Mouse (Mus musculus): ENCODE data around the gene Nphp4.

The Nphp4 gene

DNA sequence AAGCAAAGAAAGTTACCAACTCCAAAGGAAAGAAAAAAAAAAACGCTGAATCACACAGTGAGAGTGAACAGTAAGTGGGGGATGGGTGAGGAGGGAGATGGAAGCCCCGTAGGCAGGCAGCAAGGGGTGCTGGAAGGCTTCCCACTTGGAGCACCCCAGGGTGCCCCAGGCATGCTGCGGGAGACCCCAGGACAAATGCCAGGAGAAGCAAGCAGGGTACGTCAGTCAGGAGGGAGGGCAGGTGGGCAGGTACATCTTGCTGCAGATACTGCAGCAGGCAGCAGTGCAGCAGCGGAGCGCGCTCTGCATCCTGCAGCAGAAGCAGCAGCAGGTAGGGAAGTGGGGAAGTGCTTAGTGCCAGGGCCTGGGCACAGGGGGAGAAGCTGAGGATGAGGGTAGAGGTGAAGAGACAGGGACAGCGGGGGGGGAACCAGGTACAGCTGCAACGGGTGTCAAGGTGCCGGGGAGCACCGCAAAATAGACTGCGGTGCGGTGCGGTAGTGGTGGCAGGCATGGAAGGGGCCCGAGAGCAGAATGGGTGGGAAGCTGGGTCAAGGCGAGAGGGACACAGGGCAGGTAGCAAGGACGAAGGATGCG is at the start of gene Nphp4:
Gene Nphp4 (plus strand): TSS at position 280 of the 597 bp plus-strand sequence.
- DNase-seq (ENCODE audit: low spot score) = no peak

DNA sequence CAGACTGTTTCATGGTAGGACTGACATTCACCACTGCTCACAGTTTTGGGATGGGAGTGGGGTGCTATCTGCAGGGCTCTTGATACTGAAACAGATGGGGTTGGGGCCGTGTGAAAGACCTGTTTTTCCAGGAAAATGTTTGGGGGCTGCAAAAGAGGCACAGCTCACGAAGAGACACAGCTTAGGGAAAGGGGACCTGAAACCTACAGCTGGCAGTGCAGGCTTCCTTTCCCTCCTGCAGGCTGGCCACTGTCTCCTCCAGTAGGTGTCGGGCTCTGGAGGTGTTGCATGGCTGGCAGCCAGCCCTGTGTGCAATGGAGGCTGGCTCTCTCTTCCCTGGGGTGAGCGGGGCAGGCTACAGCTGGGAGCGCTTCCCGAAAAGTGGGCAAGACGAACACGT is 48.2 kb upstream of the Nphp4 start:
- DNase-seq (ENCODE audit: low spot score) = no peak

DNA sequence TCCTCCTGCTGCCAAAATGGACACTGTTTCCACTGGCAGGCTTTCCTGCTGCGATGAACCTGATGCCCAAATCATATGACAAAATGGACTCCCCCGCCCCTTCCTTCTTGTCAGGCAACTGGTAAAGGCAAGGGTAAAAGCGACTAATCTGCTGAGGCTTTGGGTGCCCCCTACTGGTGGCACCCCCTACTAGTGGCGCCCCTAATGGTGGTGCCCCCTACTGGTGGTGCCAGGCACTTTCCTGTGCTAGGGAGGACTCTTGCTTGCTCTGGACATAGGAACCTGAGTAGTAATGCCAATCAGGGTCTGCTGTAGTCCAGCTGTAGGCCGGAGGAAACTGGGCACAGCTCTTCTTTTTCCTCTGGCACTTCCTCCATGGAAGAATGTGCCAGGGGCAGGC is 44.2 kb upstream of the Nphp4 start:
- DNase-seq (ENCODE audit: low spot score) = peak; percentile 51

DNA sequence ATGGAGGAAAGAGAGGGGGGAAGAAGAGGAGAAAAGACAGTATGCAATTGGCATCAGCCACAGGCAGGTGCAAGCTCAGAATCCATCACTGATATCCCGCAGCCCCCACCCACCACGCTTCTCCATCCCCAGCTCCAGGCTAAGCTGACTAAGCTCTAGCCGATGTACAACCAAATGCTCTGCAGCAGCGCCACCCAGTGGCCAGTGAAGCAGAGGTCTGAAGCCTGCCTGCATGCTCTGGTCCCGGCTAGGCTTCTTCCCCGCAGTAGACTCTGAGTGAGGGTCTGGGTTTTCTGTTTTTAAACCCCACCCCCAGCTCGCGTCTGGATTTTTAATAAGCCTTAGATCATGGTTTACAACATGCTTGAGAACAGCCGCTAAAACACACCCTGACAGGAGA is 41.7 kb upstream of the Nphp4 start:
- DNase-seq (ENCODE audit: low spot score) = peak; percentile 89

DNA sequence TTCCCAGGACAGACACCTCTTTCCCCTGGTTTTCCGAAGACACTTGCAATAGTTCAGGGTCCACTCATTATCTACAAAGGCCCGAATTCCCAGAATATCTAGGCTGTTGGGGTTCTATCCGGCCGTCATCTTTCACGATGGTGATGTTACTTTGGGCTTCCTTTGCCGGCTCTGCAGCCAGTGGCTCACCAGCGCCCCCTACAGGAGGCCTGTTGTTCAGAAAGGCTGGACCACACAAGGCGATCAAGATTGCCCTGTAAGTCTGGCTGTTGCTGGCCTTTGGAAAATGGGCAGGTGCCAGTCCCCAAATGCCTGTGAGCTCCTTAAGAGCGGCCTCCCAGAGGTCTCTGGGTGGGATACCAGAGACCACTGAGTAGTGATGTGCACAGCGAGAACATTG is 41.3 kb upstream of the Nphp4 start:
- DNase-seq (ENCODE audit: low spot score) = peak; percentile 55

DNA sequence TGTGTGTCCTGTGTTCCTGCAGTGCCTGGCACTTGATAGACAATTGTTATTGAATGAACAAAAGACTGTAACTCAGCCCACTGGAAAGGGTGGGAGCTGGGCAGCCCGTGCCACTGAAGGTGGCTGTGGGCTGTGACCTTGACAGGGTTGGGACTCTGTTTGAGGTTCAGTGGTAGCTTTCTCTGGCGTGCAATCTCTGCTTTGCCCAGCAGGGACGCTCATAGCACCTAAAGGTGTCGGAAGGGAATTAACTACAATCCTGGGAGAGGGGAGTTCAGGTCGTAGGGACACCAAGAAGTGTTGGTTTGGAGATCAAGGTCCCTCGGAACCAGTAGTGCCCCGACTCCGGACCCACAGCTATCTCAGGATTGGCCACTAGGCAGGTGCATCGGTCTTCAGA is 35.6 kb upstream of the Nphp4 start:
- no peak for DNase-seq (ENCODE audit: low spot score)

DNA sequence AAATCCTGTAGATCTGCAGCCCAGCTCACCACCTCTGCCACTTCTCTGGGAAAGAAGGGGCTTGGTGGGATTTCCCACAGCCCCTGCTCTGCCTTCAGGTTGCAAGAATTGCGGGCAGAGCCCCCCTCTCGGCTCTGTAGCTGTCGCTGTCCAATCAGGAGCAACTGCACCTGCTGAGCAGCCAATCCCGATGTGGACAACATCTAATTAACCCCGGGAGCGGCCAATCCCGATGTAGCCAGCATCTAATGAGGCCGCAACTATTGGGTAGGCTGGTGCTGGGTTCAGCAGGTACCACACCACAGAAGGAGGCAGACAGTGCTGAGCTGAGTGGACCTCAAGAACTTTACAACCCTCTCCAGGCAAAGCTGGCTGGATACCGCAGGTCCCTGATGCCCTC is 35.0 kb upstream of the Nphp4 start:
- DNase-seq (ENCODE audit: low spot score) = no peak

DNA sequence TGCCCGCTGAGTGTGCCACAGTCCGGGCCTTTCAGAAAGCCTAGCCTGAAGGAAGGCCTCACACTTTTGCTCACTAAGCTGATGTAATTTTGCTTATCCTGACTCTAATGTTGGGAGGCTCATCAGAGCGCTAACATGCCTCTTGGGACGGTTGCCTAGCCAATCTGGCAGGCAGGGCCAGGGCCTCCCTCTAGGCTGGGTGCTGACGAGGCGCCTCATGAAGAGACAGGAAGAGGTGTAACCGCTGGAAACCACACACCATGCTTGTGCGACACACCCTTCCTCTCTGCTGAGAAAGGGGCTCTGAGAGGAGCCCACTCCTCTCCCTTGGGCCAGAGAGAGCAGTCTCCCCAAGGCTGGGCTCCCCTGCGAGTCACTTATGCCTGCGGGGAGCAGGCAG is 30.3 kb upstream of the Nphp4 start:
- DNase-seq (ENCODE audit: low spot score) = peak; percentile 7

DNA sequence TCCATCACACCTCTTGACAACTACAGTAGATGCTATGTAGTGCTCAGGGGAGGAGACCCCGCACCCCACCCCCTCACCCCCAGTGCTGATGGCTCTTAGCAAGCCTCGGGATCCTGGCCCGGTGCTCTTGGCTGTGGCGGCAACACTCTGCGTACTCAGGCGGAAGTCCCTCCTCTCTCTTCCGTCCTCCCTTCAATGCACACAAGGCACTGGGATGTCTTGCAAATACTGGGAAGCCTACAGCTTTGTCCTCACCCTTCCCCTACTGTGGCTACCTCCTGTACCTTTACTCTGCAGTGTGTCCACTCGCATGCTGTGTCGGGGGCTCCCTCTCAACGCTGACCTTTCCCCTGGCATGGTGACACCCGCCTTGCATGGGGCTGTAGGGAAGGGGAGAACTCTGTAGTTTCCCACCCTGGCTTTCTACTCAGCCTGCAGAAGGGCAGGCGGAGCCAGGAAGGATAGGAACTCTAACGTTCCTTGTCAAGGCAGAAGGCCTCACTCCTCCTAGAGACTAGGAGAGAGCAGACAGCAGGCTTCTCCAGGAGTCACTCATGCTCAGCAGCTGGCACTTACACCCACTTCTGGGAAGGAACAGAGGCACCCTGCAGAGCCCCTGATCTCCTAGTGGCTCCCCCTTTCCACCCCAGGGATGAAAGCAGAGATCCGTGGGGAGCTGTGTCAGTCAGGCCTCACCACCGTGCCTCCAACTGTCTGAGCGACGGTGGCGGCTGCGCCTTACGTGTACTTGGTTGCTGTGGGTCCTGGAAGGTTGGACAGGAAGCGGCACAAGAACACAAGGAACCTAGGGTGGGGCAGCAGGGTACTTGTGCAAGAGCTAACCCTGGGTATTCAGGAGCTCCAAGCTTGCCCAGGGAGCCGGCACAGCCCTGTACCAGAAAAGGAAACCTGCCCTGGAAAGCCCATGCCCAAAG is 28.5 kb upstream of the Nphp4 start:
- DNase-seq (ENCODE audit: low spot score) = no peak

DNA sequence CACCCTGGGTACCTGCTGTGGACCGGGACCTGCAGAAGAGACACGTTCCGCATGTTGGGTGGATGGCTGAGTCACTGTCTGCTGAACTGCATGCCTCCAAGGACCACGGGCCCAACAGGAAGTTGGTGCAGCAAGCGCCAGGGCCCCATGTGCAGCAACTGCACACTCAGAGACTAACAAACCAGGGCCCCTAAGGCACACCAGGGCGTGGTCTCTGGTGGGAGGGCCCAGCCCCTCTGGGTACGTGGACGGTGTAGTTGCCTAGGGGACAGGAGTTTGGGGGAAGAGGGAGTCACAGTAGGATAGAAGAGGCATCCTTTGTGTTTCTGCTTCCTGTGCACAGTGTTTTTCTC is 27.9 kb upstream of the Nphp4 start:
- no peak for DNase-seq (ENCODE audit: low spot score)

DNA sequence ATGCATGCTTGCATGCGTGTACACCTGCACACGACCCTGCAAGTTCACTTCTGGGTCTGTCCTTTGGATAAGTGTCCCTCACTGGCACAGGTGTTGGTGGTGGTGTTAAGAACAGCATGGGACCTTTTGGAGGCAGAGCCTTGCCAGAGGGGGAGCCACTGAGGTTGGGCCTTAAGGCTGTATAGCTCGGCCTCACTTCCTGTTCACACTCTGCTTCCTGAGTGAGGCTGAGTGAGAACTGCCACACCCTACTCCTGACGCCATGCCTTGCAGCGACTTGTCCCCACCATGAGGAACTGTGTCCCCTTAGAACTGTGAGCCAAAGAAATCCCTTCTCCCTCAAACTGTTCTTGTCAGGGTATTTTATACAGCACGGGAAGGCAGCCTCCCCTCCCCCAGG is 25.1 kb upstream of the Nphp4 start:
- DNase-seq (ENCODE audit: low spot score) = no peak

DNA sequence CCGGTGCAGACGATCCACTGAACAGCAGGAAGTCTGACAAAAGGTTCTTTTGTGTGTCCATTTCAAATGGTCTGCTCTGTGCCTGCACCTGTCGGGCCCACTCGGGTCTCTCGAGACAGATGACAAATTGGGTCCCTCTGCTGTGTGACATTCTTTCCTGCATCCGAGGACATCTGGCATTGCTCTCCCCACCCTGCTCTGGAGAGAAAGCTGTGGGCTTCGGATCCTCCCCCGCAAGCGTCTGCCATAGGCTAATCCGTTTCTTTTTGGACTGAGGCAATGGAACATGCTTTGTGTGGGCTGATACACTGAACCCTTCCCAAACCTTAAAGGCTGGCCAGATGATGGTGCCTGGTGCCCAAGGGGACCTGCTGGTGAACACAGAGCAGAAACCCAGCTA is 23.4 kb upstream of the Nphp4 start:
- no peak for DNase-seq (ENCODE audit: low spot score)

DNA sequence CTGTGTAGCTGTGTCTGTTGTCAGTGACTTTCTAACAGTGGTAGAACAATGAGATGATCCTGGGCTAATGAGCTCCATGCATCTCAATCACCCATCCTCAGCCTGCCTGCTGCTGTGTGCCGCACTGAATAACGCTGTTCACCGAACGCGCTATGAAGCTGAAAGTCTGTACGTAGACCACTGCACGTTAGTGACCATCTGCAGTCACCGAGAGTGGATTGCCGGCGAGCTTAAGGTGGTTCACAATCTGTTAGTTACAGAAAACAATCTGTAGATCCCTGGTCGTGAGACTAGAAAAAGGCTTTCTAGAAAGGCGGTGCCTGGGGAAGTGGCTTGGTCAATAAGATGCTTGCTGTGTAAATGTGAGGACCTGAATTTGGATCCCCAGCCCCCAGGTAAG is 22.4 kb upstream of the Nphp4 start:
- DNase-seq (ENCODE audit: low spot score) = no peak

DNA sequence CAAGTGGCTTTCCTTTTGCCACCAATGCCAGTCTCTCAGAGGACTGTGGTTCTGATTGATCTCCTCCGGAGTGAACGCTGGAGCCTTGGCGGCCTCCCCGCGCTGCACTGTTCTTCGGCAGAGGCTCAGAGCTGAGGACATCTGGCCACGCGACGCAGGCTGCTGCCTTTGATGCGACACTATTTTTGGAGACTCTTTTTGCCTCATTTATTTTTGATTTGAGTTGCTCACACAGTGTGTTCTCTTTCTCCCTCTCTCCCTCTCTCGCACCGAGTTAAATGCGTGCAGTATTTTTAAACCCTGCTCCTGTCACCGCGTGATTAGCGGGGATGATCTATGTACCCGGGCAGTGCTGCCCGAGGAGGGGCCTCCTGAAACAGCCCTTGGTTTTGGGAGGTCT is 19.9 kb upstream of the Nphp4 start:
- no peak for DNase-seq (ENCODE audit: low spot score)

DNA sequence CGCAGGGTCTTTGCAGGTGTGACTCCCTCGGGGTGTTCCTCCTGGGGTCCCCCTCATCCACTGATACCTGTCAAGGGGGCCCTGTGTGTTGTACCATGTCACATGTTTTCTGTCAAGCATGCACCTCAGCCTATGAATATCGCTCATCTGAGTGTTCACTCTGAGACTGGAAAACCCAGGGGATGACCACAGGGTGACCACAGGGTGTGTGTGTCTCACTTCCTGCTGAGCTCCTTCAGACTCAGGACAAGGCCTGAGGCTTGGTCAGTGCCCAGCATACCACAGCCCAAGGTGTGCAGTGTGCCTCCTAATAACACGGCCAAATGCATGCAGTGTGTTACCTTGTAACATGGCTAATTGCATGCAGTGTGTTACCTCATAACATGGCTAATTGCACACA is 18.8 kb upstream of the Nphp4 start:
- DNase-seq (ENCODE audit: low spot score) = no peak

DNA sequence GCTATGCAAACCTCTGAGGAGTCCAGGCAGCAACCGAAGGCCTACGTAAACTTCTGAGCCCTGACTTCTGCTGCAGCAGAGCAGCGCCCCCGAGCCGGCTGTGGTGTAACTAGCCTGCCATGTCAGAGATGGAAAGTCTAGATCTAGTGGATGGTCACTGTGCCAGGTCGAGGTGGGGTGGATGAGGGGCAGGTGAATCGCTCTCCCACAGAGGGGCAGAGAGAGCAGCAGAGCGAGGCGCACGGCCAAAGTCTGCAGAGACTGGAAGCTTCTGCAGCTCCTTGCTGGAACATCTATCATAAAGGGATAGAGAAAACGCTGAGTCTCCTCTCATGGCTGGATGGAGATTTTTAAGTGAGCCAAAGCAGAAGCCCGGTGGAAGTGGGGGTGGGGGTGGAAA is 14.0 kb upstream of the Nphp4 start:
- no peak for DNase-seq (ENCODE audit: low spot score)

DNA sequence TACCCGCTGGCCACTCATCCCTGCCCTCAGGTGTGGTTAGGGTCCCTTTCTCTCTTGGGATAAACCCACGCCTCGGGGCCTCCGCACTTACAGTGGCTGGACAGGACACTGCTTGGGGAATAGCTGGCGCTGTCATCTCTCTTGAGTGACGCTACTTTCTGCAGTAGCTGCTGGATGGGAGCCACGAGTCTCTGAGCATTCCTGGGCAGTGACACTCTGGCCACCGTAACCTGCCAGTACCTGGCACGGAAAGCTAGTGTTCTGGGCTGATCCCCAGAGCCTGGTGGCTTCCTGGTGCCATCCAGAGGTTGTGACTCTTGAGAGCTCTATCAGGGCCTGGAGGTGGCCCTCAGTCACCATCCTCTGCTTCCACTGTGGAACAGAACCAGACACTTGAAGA is 13.4 kb upstream of the Nphp4 start:
- no peak for DNase-seq (ENCODE audit: low spot score)

DNA sequence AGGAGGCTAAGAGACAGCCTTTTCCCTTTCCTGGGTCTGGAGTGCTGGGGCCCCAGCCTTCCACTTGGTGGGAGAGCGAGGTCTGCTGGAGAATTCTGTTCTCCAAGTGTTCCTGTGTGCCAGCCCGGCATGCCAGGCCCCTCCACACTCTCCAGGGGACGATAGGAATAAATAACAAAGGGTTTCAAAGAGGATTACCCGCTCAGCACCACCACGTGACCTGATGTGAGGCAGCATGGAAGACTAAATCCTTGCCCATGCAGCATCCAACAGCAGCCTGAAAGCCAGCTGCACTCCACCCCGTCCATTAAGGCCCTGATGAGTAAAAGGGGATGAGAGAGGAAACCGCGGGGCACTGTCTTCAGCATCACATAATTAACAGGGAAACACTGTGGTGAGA is 11.4 kb upstream of the Nphp4 start:
- no peak for DNase-seq (ENCODE audit: low spot score)

DNA sequence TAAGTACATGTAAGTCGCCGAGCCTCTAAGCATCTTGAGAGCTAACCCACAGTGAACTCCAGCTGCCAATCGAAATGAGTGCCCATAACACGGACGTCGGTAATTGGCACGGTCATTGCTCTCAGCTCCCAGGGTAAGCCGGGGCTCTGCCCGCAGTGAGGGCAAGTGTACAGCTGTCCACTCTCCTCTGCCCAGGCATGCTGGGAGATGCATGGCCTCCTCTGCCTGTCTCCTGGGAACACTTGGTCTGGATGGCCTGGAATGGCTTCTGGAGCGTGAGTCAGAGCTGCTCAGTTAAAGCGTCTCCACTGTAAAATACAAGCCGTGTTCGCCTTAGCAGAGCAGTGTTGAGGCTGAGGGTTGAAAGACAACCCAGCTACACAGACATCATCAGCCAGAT is 9.9 kb upstream of the Nphp4 start:
- DNase-seq (ENCODE audit: low spot score) = no peak

DNA sequence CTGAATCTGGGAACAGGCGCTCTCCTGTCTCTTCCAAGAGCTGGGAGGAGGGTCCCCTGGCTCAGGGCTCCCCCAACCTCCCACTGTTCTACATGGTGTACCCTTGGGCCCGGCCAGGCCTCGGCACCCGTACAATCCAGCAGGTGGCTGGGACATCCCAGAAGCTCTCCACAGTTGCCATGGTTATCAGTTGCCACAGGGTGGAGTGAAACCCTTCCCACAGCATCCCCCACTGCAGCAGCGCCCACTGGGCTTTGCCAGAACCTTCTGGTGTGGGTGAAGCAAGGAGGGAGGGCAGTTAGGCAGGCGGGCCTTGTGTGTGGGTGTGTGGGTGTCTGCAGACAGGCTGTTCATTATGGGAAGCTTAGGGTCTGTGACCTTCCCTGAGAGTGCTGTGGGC is 8.6 kb upstream of the Nphp4 start:
- no peak for DNase-seq (ENCODE audit: low spot score)

DNA sequence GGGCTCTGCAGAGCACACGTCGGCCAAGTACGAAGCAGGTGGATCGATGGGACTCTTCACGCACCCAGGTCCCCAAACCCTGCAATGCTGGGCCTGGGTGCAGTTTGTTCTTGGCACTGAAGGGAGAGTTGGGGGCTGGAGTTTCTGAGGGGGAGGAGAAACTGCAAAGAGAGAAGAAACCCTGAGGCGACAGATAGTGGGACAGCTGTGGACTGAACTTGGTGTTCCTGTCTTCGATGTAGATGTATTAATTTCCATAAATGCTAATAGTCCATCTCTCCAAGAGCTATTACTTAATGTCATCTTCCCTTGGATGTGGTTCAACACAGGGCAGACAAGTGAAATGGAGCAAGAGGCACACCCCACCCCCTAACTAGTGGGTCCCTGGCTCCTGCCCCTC is 565 bp upstream of the Nphp4 start:
- DNase-seq (ENCODE audit: low spot score) = peak; percentile 15

DNA sequence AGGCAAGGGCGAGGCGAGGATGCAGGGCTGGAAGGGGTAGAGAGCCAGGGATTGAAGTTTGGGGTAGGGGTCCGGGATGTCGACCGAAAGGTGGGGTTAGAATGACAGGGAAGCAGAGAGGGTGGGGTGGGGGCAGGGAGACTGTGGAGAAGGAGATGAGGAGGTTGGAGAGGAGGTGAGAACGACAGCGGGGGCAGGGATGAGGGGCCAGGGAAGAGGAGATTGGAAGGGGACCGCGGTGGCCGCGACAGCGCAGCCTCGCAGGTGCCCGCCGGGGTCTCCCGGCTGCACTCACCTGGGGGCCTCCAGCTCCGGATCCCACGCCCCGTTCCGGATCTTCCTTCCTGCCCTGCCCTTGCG is 580 bp downstream of the Nphp4 start:
- no peak for DNase-seq (ENCODE audit: low spot score)

DNA sequence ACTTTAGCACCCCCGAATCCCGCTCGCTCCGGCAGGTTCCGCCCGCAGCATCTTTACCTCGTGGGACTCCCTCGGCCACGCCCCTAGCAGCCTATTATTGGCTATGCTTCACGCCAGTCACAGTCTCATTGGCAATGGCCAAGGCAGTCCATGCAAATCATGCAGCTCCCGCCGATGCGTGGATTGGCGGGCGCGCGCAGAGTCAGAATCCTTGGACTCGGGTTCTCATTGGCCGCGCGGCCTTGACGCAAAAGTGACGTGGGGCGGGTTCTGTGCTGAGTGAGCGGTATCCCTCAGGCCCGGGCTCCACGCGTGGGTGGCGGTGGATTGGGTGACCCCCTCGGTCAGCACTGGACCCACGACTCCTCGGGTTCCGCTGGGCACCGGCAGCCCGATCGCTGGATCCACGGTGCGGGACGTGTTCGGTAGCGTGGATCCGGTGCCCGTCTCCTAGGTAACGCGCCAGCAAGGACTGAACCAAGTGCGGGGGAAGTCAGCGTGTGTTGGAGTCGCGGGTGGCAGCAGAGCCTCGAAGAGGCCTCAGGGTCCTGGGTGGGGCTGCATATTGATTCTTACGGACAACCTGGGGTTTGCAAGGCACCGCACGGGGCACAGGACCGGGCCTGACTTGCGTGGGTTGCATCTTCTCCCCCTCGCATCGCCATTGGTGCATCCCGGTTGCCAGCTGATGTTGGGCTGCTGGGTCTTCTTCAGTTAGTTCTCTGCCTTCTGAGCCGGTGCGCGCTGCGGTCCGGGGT is 1.1 kb downstream of the Nphp4 start, which contains the start of gene Kcnab2:
Gene Kcnab2 (minus strand): TSS at position 406 of the 758 bp plus-strand sequence.
- peak; percentile 95 for DNase-seq (ENCODE audit: low spot score)

Data from adipocyte (in vitro differentiated cells).